Mouse (Mus musculus): ENCODE measurements around the gene Zdhhc13. TPM values are rescaled to one million over a fixed set of nuclear protein-coding genes. Genes with fewer than 3 reads are reported as not detected.

The Zdhhc13 gene
- polyA plus RNA-seq, 1 experiment = 22.8 TPM

- 85% methylated on average over 12 of the region's 12 CpGs for WGBS
- DNase-seq (ENCODE audit: low read depth, low spot score) = no peak
These were observed 46.3 kb downstream of the Zdhhc13 start for GRCm38 (mm10) chr7:48834989-48835626.

DNA sequence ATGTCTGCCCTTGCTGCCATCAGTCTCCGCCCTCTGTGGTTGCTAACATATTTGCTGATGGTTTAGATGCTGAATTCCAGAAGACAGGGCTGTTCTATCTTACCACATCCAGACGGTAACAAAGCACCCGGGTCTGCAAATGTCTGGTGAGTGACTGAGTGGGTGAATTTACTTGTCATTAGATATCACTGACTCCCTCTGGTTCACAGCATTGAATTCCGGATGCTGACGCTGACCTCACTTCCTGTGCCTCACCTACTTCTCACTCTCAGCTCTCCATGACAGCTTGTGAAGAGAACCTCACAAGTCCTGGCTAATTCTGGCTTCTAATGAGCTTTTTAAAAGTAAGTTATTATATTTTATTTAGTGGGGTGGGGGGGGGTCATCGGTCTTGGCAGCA is 48.1 kb downstream of the Zdhhc13 start:
- no peak for DNase-seq (ENCODE audit: low read depth, low spot score)
- WGBS = 70% methylated on average over 6 of the region's 6 CpGs

GRCm38 (mm10) chr7:48838434-48838833 is 49.6 kb downstream of the Zdhhc13 start:
- WGBS = 54% methylated on average over 2 of the region's 2 CpGs

GRCm38 (mm10) chr7:48840545-48840944 is 51.7 kb downstream of the Zdhhc13 start:
- DNase-seq (ENCODE audit: low read depth, low spot score) = no peak
- WGBS = 74% methylated on average over 2 of the region's 2 CpGs

More at GRCm38 (mm10) chr7:48838434-48838833, 49.6 kb downstream of the Zdhhc13 start:
- DNase-seq (ENCODE audit: low read depth, low spot score) = no peak

GRCm38 (mm10) chr7:48841538-48841937 is 52.7 kb downstream of the Zdhhc13 start:
- DNase-seq (ENCODE audit: low read depth, low spot score) = no peak
- WGBS = 66% methylated on average over 4 of the region's 4 CpGs

GRCm38 (mm10) chr7:48842353-48842752 is 53.5 kb downstream of the Zdhhc13 start:
- no peak for DNase-seq (ENCODE audit: low read depth, low spot score)
- 47% methylated on average over 3 of the region's 3 CpGs for WGBS

GRCm38 (mm10) chr7:48843541-48843940 is 54.7 kb downstream of the Zdhhc13 start:
- WGBS = 86% methylated on average over 5 of the region's 5 CpGs
- DNase-seq (ENCODE audit: low read depth, low spot score) = no peak

DNA sequence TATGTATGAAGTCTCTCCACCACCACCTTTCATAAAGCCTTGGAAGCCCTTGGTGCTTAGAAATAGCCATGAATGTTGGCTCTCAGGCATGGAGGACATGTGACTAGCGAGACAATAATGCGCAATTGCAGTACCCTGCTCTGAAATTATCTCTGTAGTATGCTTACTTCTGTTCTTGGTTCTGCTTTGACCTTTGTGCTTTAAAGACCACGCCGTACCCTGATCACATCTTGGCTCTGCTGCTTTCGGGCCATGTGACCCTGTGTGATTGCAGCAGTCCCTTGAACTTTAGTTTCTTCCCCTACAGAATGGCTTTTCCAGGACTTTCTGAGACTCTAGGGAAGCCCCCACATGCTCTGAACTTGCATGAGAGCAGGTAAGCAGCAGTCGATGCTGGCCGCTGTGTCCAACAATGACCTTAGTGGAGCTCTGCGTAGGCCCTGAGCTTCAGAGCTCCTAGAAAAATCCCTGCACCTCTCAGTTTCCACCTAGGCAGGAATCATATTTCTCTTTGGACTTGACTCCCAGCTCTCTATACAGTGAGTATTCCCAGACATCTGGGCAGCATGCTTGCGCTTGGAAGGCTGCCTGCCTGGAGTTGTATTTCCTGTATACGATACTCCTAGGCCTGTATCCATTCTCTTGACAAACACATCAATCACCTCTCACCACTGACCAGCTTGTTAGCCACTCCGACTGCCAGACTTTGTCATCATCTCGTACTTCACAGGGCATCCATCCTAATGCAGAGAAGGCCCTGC is 56.6 kb downstream of the Zdhhc13 start:
- DNase-seq (ENCODE audit: low read depth, low spot score) = no peak
- WGBS = 79% methylated on average over 12 of the region's 12 CpGs

DNA sequence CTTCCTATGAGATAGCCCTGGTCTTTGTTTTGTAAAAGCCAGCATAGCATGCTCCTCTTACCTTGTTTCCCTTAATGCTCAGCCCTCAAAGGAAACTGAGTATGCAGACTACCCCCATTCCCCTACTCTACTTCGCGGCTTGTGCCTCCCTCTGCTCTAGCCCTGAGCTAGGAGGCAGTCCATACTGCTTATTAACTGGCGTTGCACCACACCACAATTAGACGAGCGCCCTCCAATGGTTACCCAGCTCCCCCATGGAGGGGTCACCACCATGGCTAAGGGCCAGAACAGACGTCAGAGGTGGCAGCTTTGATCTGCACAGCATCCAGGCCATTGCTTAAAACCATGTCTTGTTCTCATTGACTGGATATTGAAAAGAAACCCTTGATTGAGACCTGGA is 58.0 kb downstream of the Zdhhc13 start:
- DNase-seq (ENCODE audit: low read depth, low spot score) = no peak
- WGBS = 79% methylated on average over 6 of the region's 6 CpGs

DNA sequence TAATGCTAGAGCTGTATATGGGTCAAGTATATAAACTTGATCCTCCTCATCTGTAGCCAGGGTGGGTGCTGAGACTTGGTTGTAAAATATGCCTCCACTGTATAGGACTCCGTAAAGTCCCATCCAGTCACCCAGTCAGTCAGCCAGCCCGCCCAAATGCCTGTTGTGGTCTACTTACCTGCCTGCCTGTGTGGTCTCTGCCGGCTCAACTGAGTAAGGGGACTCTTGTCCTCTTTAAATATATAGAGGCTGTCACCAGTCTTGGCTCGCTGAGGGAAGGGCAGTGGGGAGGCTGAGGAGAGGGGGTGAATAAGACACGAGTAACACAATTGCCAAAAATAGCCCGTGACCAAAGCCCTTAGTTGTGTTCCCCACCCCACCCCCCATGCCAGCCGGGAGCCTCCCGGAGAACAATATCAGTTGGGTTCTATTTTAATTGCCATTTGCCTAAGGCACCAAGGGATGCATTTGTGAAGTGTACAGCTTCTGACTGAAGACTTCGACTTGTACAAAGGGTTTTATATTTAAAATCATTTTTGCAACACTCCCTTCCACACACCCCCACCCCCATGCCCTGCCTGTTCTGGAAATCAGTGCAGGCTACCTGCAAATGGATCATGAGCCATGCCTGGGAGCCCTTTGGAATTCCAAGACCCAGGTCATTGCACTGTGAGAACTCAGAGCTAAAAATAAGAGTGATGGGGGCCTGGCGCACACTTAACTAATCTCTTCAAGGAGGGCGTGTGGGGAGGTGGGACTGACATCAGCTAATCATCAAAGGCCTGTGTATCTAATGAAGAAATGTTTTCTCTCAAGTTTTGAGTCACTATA is 59.2 kb downstream of the Zdhhc13 start, which contains the start of gene Csrp3:
Gene Csrp3 (minus strand): TSS at position 214 of the 831 bp plus-strand sequence.
- 75% methylated on average over 11 of the region's 11 CpGs for WGBS

DNA sequence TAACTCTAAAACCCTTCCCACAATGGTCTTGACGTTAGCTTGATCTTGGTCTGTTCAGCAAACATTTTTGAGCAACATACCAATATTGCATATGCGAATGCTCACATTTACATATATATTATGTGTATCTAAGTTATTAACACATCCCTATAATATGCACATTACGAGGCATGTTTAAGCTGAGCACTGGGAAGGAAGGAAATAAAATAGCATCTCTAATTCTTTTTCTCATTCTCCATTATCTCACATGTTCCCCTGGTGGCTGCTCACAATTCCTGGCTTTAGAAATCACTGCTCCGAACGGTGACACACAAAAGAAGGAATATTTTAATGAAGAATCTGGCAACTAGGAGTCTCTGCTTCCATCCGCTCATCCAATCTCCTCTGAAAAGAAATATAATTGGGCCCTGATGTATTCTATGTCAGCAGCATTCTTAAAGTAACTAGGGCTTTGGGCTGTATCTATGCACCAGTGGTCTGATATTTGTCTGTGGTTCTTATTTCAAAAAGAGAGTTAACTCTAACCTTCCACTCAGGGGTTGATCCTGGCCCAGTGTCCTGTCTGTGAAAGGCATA is 62.8 kb downstream of the Zdhhc13 start:
- no peak for DNase-seq (ENCODE audit: low read depth, low spot score)
- WGBS = 88% methylated on average over 6 of the region's 6 CpGs

More for the DNA sequence above, 59.2 kb downstream of the Zdhhc13 start, which contains the start of gene Csrp3:
- no peak for DNase-seq (ENCODE audit: low read depth, low spot score)

DNA sequence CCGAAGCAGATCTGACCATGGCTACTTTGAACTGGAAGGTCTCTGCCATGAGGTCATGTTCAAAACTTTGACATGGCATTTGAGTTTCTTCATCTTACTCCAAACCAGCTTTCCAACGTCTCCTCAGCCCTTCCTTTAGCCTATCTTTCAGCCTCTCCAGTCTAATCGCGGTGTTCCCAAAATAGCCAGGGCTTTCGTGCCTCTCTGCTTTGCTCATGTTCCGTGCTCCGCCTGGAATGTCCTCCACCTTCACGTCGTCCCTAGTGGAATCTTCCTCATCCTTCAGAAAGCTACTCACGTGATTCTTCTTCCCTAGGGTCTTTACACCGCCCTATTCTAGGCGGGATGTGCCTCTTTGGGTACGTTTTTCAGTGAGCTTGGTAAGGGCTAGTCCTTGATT is 64.7 kb downstream of the Zdhhc13 start:
- no peak for DNase-seq (ENCODE audit: low read depth, low spot score)
- 86% methylated on average over 13 of the region's 13 CpGs for WGBS

DNA sequence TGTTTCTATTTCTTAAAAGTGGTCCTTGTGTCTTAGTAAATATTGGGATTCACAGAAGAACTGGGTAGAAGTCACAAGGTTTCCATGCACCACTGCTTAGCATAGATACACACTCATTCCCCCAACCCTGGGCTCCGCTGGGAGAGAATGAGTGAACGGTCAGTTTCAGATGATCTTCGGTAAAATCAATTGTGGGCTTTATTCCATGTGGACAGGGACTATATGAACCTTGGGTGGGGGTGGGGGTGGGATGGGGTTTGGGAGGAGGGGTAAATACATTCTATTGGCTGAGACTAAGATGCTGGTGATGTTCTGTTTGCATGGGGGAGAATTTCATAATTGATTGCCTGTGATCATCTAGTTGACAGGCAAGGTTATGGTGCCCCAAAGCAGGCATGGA is 66.7 kb downstream of the Zdhhc13 start:
- DNase-seq (ENCODE audit: low read depth, low spot score) = no peak
- WGBS = 96% methylated on average over 3 of the region's 3 CpGs

DNA sequence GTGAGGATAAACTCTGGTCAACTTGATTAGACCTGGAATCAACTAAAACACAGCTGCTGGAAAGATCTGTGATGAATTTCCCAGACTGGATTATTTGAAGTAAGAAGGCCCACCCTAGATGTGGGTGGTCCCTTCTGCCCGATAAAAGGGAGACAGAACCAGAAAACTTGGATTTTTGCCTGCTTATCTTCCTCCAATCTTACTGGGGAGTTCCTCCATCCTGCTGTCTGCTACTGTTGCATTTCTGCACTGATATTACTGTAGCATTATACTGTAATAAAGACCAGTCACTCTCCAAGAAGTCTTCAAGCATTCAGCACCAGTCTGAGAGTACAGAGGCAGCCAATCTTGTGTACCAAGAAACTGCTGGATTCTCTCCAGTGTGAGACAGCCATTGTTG is 69.5 kb downstream of the Zdhhc13 start:
- WGBS = 72% methylated on average over 1 of the region's 1 CpGs
- no peak for DNase-seq (ENCODE audit: low read depth, low spot score)

GRCm38 (mm10) chr7:48859362-48859761 is 70.6 kb downstream of the Zdhhc13 start:
- DNase-seq (ENCODE audit: low read depth, low spot score) = no peak
- 81% methylated on average over 4 of the region's 4 CpGs for WGBS

- WGBS = 9% methylated on average over 1 of the region's 1 CpGs
- DNase-seq (ENCODE audit: low read depth, low spot score) = no peak
These were observed 72.1 kb downstream of the Zdhhc13 start for GRCm38 (mm10) chr7:48860948-48861347.

- 95% methylated on average over 4 of the region's 4 CpGs for WGBS
- DNase-seq (ENCODE audit: low read depth, low spot score) = no peak
These were observed 73.0 kb downstream of the Zdhhc13 start for GRCm38 (mm10) chr7:48861796-48862195.

GRCm38 (mm10) chr7:48864199-48864598 is 75.4 kb downstream of the Zdhhc13 start:
- DNase-seq (ENCODE audit: low read depth, low spot score) = no peak

DNA sequence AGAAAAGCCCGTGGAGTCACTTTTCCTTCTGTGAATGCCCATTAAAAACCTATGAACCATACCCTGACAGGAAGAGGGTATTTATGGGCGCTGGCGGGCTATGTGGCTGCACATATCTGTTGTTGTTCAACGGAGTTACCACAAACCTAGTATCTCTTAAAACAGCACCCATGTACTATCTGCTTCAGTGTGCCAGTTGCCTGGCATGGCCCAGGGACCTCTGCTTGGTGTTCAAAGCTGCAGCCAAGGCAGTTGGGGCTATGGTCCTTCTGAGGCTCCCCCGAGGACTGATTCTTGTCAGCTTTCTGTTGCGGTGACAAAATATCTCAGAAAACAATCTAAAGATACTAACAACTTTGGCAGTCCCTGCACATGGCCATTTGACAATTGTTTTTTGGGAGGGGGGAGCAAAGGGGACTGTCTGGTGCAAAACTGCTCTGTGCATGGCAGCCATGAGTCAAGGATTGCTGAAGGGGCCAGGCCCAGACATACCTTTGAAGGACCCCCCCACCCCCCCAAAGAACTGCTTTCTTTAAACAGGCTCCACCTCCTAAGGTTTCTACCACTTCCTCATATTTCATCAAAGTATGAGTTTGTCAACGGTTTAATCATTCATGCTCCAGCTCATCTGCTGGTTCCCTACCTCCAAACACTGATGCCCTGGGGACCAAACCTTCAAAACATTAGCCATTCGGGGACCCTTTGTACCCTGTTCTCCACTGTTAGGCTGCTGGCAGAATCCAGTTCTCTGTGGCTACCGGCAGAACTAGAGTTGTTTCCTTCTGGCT is 76.1 kb downstream of the Zdhhc13 start:
- no peak for DNase-seq (ENCODE audit: low read depth, low spot score)
- WGBS = 75% methylated on average over 9 of the region's 9 CpGs

Measured in large intestine, adult 2 months (tissue).